Mouse (Mus musculus) MEL (cell line): ENCODE data around the gene Derl3.

Experiments used
- CTCF ChIP-seq, 3 experiments: IDR thresholded peaks in 2 of 3; conservative IDR thresholded peaks in 1 of 3; 2 replicates each; pipeline ENCODE4 v1.5.1; 2011 to 2012; ENCODE audit warnings: low read length in 3 of 3, low read depth in 2 of 3, mild to moderate bottlenecking in 2 of 3, improper control_type of control experiment in 1 of 3, inconsistent platforms in 1 of 3, mixed read lengths in 1 of 3, moderate library complexity in 1 of 3; ENCODE audit not compliant: control insufficient read depth in 1 of 3, insufficient read depth in 1 of 3, poor library complexity in 1 of 3, severe bottlenecking in 1 of 3
- E2F4 ChIP-seq: IDR thresholded peaks from 2 replicates; pipeline ENCODE4 v1.6.1; 2011; ENCODE audit warnings: low read depth, low read length, improper control_type of control experiment, borderline replicate concordance
- GATA1 ChIP-seq: IDR thresholded peaks from 2 replicates; pipeline ENCODE4 v1.6.1; 2011; ENCODE audit warnings: low read depth, low read length, improper control_type of control experiment
- MYC ChIP-seq: IDR thresholded peaks from 2 replicates; pipeline ENCODE4 v1.6.1; 2011; ENCODE audit warnings: low read depth, mild to moderate bottlenecking, low read length, improper control_type of control experiment, moderate library complexity
- POLR2A ChIP-seq, 2 experiments: IDR thresholded peaks; 2 replicates each; pipeline ENCODE4 v1.6.1; 2011 to 2012; ENCODE audit warnings: low read length in 2 of 2, mild to moderate bottlenecking in 2 of 2, control low read depth in 1 of 2, improper control_type of control experiment in 1 of 2, low read depth in 1 of 2, moderate library complexity in 1 of 2; ENCODE audit not compliant: control insufficient read depth in 1 of 2, insufficient read depth in 1 of 2, poor library complexity in 1 of 2
- POLR2AphosphoS2 ChIP-seq: IDR thresholded peaks from 2 replicates; pipeline ENCODE4 v1.6.1; 2011; ENCODE audit warnings: low read length, improper control_type of control experiment
- RCOR1 ChIP-seq: IDR thresholded peaks from 2 replicates; pipeline ENCODE4 v1.6.1; 2012; ENCODE audit warnings: low read depth, mild to moderate bottlenecking, inconsistent platforms, low read length, improper control_type of control experiment
- ZC3H11A ChIP-seq: IDR thresholded peaks from 2 replicates; pipeline ENCODE4 v1.6.1; 2012; ENCODE audit warnings: low read depth, mild to moderate bottlenecking, inconsistent platforms, low read length, improper control_type of control experiment

DNA sequence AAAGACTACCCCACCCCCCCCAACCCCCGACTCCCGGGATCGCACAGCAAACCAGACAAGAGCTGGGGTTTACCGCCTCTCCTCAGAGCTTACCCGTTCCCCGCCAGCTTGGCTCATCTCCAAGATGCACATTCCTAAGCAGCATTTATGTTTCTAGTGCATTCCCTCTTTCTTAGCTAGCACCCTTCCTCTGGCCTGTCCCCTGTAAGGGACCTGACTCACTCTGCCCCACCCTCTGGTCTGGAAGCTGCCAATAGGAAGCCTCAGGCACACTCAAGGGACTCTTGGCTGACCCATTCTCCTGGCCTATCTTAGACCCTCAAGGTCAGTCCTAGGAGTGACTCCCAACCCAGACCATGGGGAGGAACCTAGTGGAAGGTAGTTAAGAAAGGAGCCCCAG lies 37.1 kb downstream of the Derl3 start:
- TF ChIP-seq GATA1 (no peak), ZC3H11A (no peak), CTCF (IDR thresholded peaks at IDR 0.05 in 2 of 3, conservative IDR thresholded peaks at IDR 0.05 in 1 of 3; ENCODE audit: control insufficient read depth in 1 of 3, insufficient read depth in 1 of 3, low read depth in 2 of 3, low read length in 3 of 3, poor library complexity in 1 of 3, severe bottlenecking in 1 of 3) (no peak), POLR2A (IDR thresholded peaks at IDR 0.05; ENCODE audit: control insufficient read depth in 1 of 2, insufficient read depth in 1 of 2, low read depth in 1 of 2, low read length in 2 of 2, poor library complexity in 1 of 2) (no peak), POLR2AphosphoS2 (no peak), RCOR1 (no peak), MYC (no peak), E2F4 (no peak)
